Mouse (Mus musculus): ENCODE results near the gene Mettl1.
"Not testable (repeated sequence)": the region's sequence is repeated elsewhere in the genome, so short reads cannot be mapped to it uniquely, and the experiment has no call there.

Gene Mettl1

GRCm38 (mm10) chr10:127069281-127070189 is 28.3 kb downstream of the Mettl1 start:
- no peak for DNase-seq

GRCm38 (mm10) chr10:127070190-127071121 is 29.2 kb downstream of the Mettl1 start, which contains the start of gene Tspan31:
TSS of gene Tspan31 (minus strand) at chr10:127070264.
- DNase-seq = peak; percentile 96 to 97

- no peak for DNase-seq
Measured at GRCm38 (mm10) chr10:127071203-127071602, 30.0 kb downstream of the Mettl1 start.

- not testable (repeated sequence) for DNase-seq
Measured at GRCm38 (mm10) chr10:127072270-127072669, 31.1 kb downstream of the Mettl1 start.

- not testable (repeated sequence) for DNase-seq
Measured at GRCm38 (mm10) chr10:127072969-127073368, 31.8 kb downstream of the Mettl1 start.

GRCm38 (mm10) chr10:127073981-127074380 is 32.8 kb downstream of the Mettl1 start:
- no peak for DNase-seq

- no peak for DNase-seq
Measured at GRCm38 (mm10) chr10:127075080-127075479, 33.9 kb downstream of the Mettl1 start, which contains the start of gene Agap2. TSS of gene Agap2 (plus strand) at chr10:127075284.

GRCm38 (mm10) chr10:127075651-127076050 is 34.4 kb downstream of the Mettl1 start:
- no peak for DNase-seq

- DNase-seq = no peak
Measured at GRCm38 (mm10) chr10:127076082-127076481, 34.9 kb downstream of the Mettl1 start.

- no peak for DNase-seq
Measured at GRCm38 (mm10) chr10:127077515-127077914, 36.3 kb downstream of the Mettl1 start.

GRCm38 (mm10) chr10:127078001-127078676 is 36.9 kb downstream of the Mettl1 start:
- DNase-seq = no peak

GRCm38 (mm10) chr10:127078677-127079575 is 37.7 kb downstream of the Mettl1 start:
- peak in 1 of 2 experiments; percentile 48 for DNase-seq

GRCm38 (mm10) chr10:127079665-127080391 is 38.6 kb downstream of the Mettl1 start:
- no peak for DNase-seq

GRCm38 (mm10) chr10:127080901-127081780 is 39.9 kb downstream of the Mettl1 start:
- DNase-seq = peak in 1 of 2 experiments; percentile 29

- DNase-seq = no peak
Measured at GRCm38 (mm10) chr10:127081996-127082620, 40.9 kb downstream of the Mettl1 start.

GRCm38 (mm10) chr10:127083292-127083914 is 42.2 kb downstream of the Mettl1 start:
- DNase-seq = no peak

GRCm38 (mm10) chr10:127083915-127084306 is 42.7 kb downstream of the Mettl1 start:
- DNase-seq = no peak

- DNase-seq = no peak
Measured at GRCm38 (mm10) chr10:127085052-127085451, 43.8 kb downstream of the Mettl1 start.

- no peak for DNase-seq
Measured at GRCm38 (mm10) chr10:127085633-127086032, 44.4 kb downstream of the Mettl1 start.

Measured in kidney, postnatal 25 days (tissue).